Mouse (Mus musculus): Measurements from ENCODE around the gene Fam204a. TPM values are rescaled to one million over a fixed set of nuclear protein-coding genes. Genes with fewer than 3 reads are reported as not detected.
A peak's percentile ranks its signal among the peaks of the same experiment; 100 is the strongest.

Fam204a gene
- polyA plus RNA-seq, 1 experiment from 2014 or later: 59.2 TPM

- 19% methylated on average over 7 of the region's 7 CpGs for WGBS
- peaks cover 16% of the 10 kb centered on the region for H3K36me3 ChIP-seq
- peaks cover 41% of the 10 kb centered on the region for H3K4me1 ChIP-seq
- DNase-seq (ENCODE audit: low spot score): no peak
- no peaks in the 10 kb centered on the region for H3K9me3 ChIP-seq (replicated peaks)
- H3K27me3 ChIP-seq (ENCODE audit: low read depth, poor library complexity, severe bottlenecking): 0 out of 2 replicates have a peak, but pooled peaks cover 3% of the 10 kb centered on the region
- no peak overlapping the region for H3K4me3 ChIP-seq
- no peak overlapping the region for H3K27ac ChIP-seq (replicated peaks)
Measured at GRCm38 (mm10) chr19:60204176-60204575, 22.3 kb downstream of the Fam204a start.

DNA sequence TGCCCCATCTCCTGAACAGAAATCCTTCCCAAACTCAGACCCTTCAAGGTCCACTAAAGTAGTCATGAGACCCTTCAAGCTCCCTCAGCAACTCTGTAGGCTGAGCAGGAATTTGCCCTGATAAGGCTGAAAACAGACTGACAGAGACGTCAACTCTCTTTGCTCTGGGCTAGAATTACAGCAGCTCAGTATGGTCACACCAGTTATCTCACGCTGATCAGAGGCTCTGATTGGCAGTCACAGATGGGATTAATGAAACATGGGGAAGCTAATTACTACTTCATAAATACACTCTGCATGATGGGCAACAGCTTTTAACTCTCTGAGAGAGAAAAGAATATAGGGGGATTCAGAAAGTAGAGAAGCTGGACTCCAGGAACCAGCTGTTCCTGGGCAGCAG lies 26.2 kb downstream of the Fam204a start:
- Histone ChIP-seq H3K36me3 (peaks cover 20% of the 10 kb centered on the region), H3K27me3 (ENCODE audit: low read depth, poor library complexity, severe bottlenecking) (0 out of 2 replicates have a peak, but pooled peaks cover 3% of the 10 kb centered on the region), H3K4me1 (peaks cover 40% of the 10 kb centered on the region), H3K4me3 (no peak overlapping the region), H3K9me3 (replicated peaks) (no peaks in the 10 kb centered on the region), H3K27ac (replicated peaks) (no peak overlapping the region)
- no peak for DNase-seq (ENCODE audit: low spot score)
- WGBS: 24% methylated on average over 2 of the region's 2 CpGs

DNA sequence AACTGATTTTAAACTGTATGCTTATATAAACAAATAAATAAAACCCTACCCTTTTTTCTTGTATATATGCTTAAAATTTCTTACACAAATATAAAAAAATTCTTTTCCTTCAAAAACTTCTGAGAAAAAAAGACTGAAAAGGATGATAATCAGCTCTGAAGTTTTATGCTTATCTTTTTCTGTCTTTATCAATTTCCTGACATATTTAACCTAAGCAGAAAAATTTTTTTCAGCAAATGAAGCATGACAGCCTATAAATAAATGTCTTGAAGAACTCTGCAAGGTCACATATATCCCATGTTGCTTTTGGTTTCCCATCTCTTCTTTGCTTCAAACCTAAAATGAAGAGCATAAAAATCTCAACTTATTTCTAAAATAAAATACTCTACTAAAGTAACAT lies 27.3 kb downstream of the Fam204a start:
- no peak overlapping the region for H3K4me3 ChIP-seq
- 0 out of 2 replicates have a peak, but pooled peaks cover 3% of the 10 kb centered on the region for H3K27me3 ChIP-seq (ENCODE audit: low read depth, poor library complexity, severe bottlenecking)
- H3K27ac ChIP-seq (replicated peaks): no peak overlapping the region
- H3K36me3 ChIP-seq: peaks cover 29% of the 10 kb centered on the region
- H3K9me3 ChIP-seq (replicated peaks): no peaks in the 10 kb centered on the region
- H3K4me1 ChIP-seq: peaks cover 30% of the 10 kb centered on the region
- no peak for DNase-seq (ENCODE audit: low spot score)

- no peak for DNase-seq (ENCODE audit: low spot score)
- WGBS: 92% methylated on average over 4 of the region's 4 CpGs
- H3K9me3 ChIP-seq (replicated peaks): no peaks in the 10 kb centered on the region
- H3K27me3 ChIP-seq (ENCODE audit: low read depth, poor library complexity, severe bottlenecking): no peaks in the 10 kb centered on the region
- peaks cover 25% of the 10 kb centered on the region for H3K4me1 ChIP-seq
- no peak overlapping the region for H3K4me3 ChIP-seq
- no peak overlapping the region for H3K27ac ChIP-seq (replicated peaks)
- peaks cover 29% of the 10 kb centered on the region for H3K36me3 ChIP-seq
Measured at GRCm38 (mm10) chr19:60192790-60193189, 33.7 kb downstream of the Fam204a start.

GRCm38 (mm10) chr19:60189206-60189605 lies 37.3 kb downstream of the Fam204a start:
- Histone ChIP-seq H3K27me3 (ENCODE audit: low read depth, poor library complexity, severe bottlenecking) (no peaks in the 10 kb centered on the region), H3K27ac (replicated peaks) (no peak overlapping the region), H3K4me1 (peaks cover 25% of the 10 kb centered on the region), H3K36me3 (peaks cover 14% of the 10 kb centered on the region), H3K9me3 (replicated peaks) (no peaks in the 10 kb centered on the region), H3K4me3 (no peak overlapping the region)
- DNase-seq (ENCODE audit: low spot score): peak; percentile 25
- 16% methylated on average over 2 of the region's 2 CpGs for WGBS

- H3K9me3 ChIP-seq (replicated peaks): no peaks in the 10 kb centered on the region
- H3K4me1 ChIP-seq: peaks cover 10% of the 10 kb centered on the region
- H3K27ac ChIP-seq (replicated peaks): no peak overlapping the region
- DNase-seq (ENCODE audit: low spot score): no peak
- no peaks in the 10 kb centered on the region for H3K36me3 ChIP-seq
- no peak overlapping the region for H3K4me3 ChIP-seq
- no peaks in the 10 kb centered on the region for H3K27me3 ChIP-seq (ENCODE audit: low read depth, poor library complexity, severe bottlenecking)
- 76% methylated on average over 1 of the region's 1 CpGs for WGBS
Measured at GRCm38 (mm10) chr19:60182901-60183300, 43.6 kb downstream of the Fam204a start.

GRCm38 (mm10) chr19:60182171-60182570 lies 44.3 kb downstream of the Fam204a start:
- Histone ChIP-seq H3K27me3 (ENCODE audit: low read depth, poor library complexity, severe bottlenecking) (no peaks in the 10 kb centered on the region), H3K4me1 (peaks cover 10% of the 10 kb centered on the region), H3K36me3 (no peaks in the 10 kb centered on the region), H3K27ac (replicated peaks) (no peak overlapping the region), H3K4me3 (no peak overlapping the region), H3K9me3 (replicated peaks) (no peaks in the 10 kb centered on the region)
- WGBS: 92% methylated on average over 1 of the region's 1 CpGs
- no peak for DNase-seq (ENCODE audit: low spot score)

DNA sequence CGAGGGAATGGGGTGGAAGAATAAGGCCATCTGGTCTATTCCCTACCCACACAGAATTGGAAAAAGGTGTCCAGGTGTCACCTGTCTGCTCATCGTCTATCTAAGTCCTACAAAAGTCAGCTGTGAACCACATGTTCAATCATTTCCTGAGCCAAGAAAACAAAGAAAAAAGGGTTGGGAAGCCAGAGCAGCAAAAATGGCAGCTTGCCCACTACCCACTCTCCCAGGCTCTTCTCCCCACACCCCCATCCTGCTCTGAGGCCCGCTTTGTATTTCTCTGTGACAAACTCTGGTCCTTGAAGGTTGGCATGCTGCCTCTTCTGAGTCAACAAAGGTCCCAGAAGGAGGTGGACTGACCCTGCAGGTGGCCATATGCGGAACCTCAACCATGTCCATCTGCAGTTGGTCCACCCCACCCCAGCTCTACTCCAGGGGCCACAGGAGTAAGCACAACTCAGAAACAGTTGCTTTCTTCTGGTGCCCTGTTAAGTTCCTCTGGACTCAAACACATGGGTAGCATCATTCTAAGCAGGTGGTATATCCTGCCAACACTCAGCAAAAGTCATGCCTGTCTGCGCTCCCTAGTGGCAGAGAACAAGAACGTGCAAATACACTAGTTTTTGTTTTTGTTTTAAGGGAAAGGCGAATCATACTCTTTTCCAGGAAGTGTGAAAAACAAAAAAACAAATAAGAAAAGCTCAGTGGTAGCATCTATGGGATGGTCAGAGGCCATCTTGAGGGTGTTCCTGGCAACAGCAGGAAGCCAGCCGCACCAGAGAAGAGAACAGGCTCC lies 47.5 kb downstream of the Fam204a start:
- Histone ChIP-seq H3K27me3 (ENCODE audit: low read depth, poor library complexity, severe bottlenecking) (no peaks in the 10 kb centered on the region), H3K36me3 (no peaks in the 10 kb centered on the region), H3K4me1 (peaks cover 11% of the 10 kb centered on the region), H3K27ac (replicated peaks) (no peak overlapping the region), H3K9me3 (replicated peaks) (no peaks in the 10 kb centered on the region), H3K4me3 (no peak overlapping the region)
- WGBS: 85% methylated on average over 8 of the region's 8 CpGs
- no peak for DNase-seq (ENCODE audit: low spot score)

GRCm38 (mm10) chr19:60165417-60165816 lies 61.1 kb downstream of the Fam204a start:
- no peak overlapping the region for H3K27ac ChIP-seq (replicated peaks)
- H3K27me3 ChIP-seq (ENCODE audit: low read depth, poor library complexity, severe bottlenecking): peaks cover 81% of the 10 kb centered on the region
- H3K4me3 ChIP-seq: no peak overlapping the region
- peaks cover 14% of the 10 kb centered on the region for H3K4me1 ChIP-seq
- H3K36me3 ChIP-seq: no peaks in the 10 kb centered on the region
- 36% methylated on average over 2 of the region's 2 CpGs for WGBS
- no peak for DNase-seq (ENCODE audit: low spot score)
- no peaks in the 10 kb centered on the region for H3K9me3 ChIP-seq (replicated peaks)

DNA sequence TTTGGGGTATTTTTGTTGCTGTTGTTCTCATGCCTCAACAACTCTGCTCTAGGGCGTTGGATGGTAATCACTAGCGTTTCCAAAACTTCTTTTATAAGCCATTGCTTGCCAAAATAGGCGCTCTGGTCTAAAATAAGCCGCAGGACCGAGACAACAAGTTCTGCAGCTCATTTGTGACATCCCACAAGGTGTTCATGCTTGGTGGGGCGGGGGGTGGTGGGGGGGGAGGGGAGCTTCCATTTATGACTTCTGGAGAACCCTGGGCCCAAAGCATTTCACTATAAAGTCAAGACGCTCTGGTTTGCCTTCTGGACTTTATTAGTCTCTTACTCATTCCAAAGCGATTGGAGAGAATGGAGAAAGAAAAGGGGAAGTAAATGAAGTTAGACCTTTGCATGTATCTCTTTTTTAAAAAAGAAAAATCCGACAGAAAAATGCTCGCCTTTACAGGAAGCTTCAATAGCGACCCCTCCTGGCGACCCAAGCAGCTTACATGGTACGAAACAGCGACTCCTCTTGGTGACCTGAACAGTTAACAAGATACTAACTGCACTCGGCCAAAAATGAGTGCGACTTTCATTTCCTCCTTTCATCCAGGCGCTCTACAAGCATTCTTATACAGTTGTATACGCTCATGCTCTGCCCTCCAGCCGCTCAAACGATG lies 65.8 kb downstream of the Fam204a start:
- no peaks in the 10 kb centered on the region for H3K9me3 ChIP-seq (replicated peaks)
- peak; percentile 70 for DNase-seq (ENCODE audit: low spot score)
- H3K4me3 ChIP-seq: peak overlapping the region; percentile 36
- no peaks in the 10 kb centered on the region for H3K36me3 ChIP-seq
- H3K4me1 ChIP-seq: peaks cover 22% of the 10 kb centered on the region
- H3K27ac ChIP-seq (replicated peaks): no peak overlapping the region
- 6% methylated on average over 20 of the region's 20 CpGs for WGBS
- H3K27me3 ChIP-seq (ENCODE audit: low read depth, poor library complexity, severe bottlenecking): peaks cover 91% of the 10 kb centered on the region

DNA sequence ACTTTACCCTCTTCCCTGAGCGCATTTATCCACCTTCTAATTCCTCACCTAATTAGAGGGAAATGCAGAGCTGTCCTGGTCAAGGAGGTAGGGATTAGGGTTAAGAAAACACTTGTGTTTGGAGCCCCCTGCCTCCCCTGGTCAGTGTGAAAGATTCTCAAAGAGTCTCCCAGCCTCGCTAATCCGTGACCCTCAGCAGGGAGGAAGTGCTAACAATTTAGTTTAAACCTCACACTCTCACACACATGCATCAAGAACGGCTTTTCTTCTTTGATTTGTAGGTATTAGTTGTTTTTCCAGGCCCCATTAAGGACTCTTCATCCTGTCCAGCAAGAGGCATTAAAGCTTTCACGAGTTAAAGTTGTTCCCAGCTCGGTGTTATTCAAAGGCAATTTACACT lies 66.7 kb downstream of the Fam204a start:
- no peaks in the 10 kb centered on the region for H3K36me3 ChIP-seq
- DNase-seq (ENCODE audit: low spot score): peak; percentile 33
- H3K27me3 ChIP-seq (ENCODE audit: low read depth, poor library complexity, severe bottlenecking): peaks cover 91% of the 10 kb centered on the region
- no peak overlapping the region for H3K4me3 ChIP-seq
- no peaks in the 10 kb centered on the region for H3K9me3 ChIP-seq (replicated peaks)
- H3K4me1 ChIP-seq: peaks cover 19% of the 10 kb centered on the region
- H3K27ac ChIP-seq (replicated peaks): no peak overlapping the region
- WGBS: under 1% methylated on average over 6 of the region's 6 CpGs

GRCm38 (mm10) chr19:60155266-60155665 lies 71.2 kb downstream of the Fam204a start:
- Histone ChIP-seq H3K27ac (replicated peaks) (no peak overlapping the region), H3K27me3 (ENCODE audit: low read depth, poor library complexity, severe bottlenecking) (peaks cover 91% of the 10 kb centered on the region), H3K4me1 (peaks cover 11% of the 10 kb centered on the region), H3K4me3 (no peak overlapping the region), H3K9me3 (replicated peaks) (no peaks in the 10 kb centered on the region), H3K36me3 (no peaks in the 10 kb centered on the region)
- WGBS: 92% methylated on average over 5 of the region's 5 CpGs
- DNase-seq (ENCODE audit: low spot score): no peak

GRCm38 (mm10) chr19:60153096-60153495 lies 73.4 kb downstream of the Fam204a start:
- no peaks in the 10 kb centered on the region for H3K36me3 ChIP-seq
- H3K4me1 ChIP-seq: peaks cover 13% of the 10 kb centered on the region; the same call in 1 of the 2 replicates
- H3K4me3 ChIP-seq: no peak overlapping the region
- WGBS: 89% methylated on average over 1 of the region's 1 CpGs
- DNase-seq (ENCODE audit: low spot score): no peak
- peaks cover 99% of the 10 kb centered on the region for H3K27me3 ChIP-seq (ENCODE audit: low read depth, poor library complexity, severe bottlenecking)
- no peaks in the 10 kb centered on the region for H3K9me3 ChIP-seq (replicated peaks)
- H3K27ac ChIP-seq (replicated peaks): no peak overlapping the region

Measured in midbrain, embryonic 10.5 days (tissue).